Mouse (Mus musculus): Measurements from ENCODE around the gene Arid1a.

DNA sequence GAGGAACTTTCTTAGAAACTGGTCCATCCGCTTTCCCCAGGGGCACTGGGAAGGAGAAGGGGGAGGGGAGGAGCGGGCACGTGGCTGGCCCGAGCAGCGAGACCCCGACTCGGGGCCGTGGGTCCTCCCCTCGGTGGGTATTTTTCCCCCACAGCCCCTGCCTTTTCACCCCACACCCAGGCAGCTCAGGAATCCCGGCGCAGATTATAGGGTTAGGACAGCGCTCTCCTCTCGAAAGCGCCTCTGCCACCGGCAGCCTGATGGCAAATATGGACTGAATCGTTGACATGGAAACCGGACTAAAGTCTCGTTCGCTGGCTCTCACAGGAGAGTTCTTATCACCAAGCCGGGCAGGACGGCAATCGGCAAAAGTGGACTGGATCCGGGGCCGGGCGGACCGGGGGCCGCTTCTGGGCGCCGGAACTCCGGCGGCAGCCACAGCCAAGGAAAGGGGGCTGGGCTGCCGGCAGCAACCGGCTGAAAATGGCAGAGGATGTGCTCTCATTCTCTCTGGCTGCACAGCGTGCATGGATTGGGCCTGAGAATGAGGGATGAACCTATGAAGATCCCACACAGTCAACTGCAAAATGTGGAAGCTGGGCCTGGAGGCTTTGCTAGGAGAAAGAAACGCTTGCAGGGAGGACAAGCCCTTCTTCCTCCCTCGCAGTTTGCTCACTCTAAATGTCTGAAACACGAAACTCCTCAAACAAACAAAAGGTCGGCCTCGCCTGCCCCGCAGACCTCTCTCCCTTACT, at the start of gene Arid1a:
- TF ChIP-seq CTCF (IDR thresholded peaks at IDR 0.05; ENCODE audit: extremely low read depth, insufficient read depth, low read length) (no peak), POLR2A (IDR thresholded peaks at IDR 0.05; ENCODE audit: extremely low read depth, insufficient read depth, low read length) (peak; percentile 56)

All from cortical plate, adult 2 months (tissue).